Mouse (Mus musculus): ENCODE data around the gene Rph3a. TPM values are rescaled to one million over a fixed set of nuclear protein-coding genes. Genes with fewer than 3 reads are reported as not detected.

Rph3a gene
- polyA plus RNA-seq, 1 experiment = not detected

- Histone ChIP-seq H3K27me3 (ENCODE audit: control insufficient read depth) (no peaks in the 10 kb centered on the region), H3K4me1 (ENCODE audit: control insufficient read depth) (no peaks in the 10 kb centered on the region), H3K4me3 (replicated peaks) (no peak overlapping the region), H3K36me3 (ENCODE audit: control insufficient read depth) (no peaks in the 10 kb centered on the region), H3K9me3 (ENCODE audit: control insufficient read depth, low read length) (peaks cover 2% of the 10 kb centered on the region)
- no peak for TF ChIP-seq GATA1 (IDR thresholded peaks at IDR 0.05; ENCODE audit: low read length)
- no peak for TF ChIP-seq TAL1 (IDR thresholded peaks at IDR 0.05; ENCODE audit: low read length)
Measured at GRCm38 (mm10) chr5:120968134-120968532, 41.8 kb downstream of the Rph3a start.

- Histone ChIP-seq H3K36me3 (ENCODE audit: control insufficient read depth) (no peaks in the 10 kb centered on the region), H3K4me3 (replicated peaks) (no peak overlapping the region), H3K27me3 (ENCODE audit: control insufficient read depth) (no peaks in the 10 kb centered on the region), H3K4me1 (ENCODE audit: control insufficient read depth) (no peaks in the 10 kb centered on the region), H3K9me3 (ENCODE audit: control insufficient read depth, low read length) (peaks cover 2% of the 10 kb centered on the region)
- TF ChIP-seq GATA1 (IDR thresholded peaks at IDR 0.05; ENCODE audit: low read length) = no peak
- no peak for TF ChIP-seq TAL1 (IDR thresholded peaks at IDR 0.05; ENCODE audit: low read length)
Measured at GRCm38 (mm10) chr5:120967355-120968133, 42.3 kb downstream of the Rph3a start.

GRCm38 (mm10) chr5:120966894-120967293, 43.0 kb downstream of the Rph3a start:
- no peak overlapping the region for H3K4me3 ChIP-seq (replicated peaks)
- no peaks in the 10 kb centered on the region for H3K36me3 ChIP-seq (ENCODE audit: control insufficient read depth)
- no peak for TF ChIP-seq GATA1 (IDR thresholded peaks at IDR 0.05; ENCODE audit: low read length)
- TF ChIP-seq TAL1 (IDR thresholded peaks at IDR 0.05; ENCODE audit: low read length) = no peak
- no peaks in the 10 kb centered on the region for H3K4me1 ChIP-seq (ENCODE audit: control insufficient read depth)
- H3K27me3 ChIP-seq (ENCODE audit: control insufficient read depth) = no peaks in the 10 kb centered on the region
- H3K9me3 ChIP-seq (ENCODE audit: control insufficient read depth, low read length) = peaks cover 6% of the 10 kb centered on the region

DNA sequence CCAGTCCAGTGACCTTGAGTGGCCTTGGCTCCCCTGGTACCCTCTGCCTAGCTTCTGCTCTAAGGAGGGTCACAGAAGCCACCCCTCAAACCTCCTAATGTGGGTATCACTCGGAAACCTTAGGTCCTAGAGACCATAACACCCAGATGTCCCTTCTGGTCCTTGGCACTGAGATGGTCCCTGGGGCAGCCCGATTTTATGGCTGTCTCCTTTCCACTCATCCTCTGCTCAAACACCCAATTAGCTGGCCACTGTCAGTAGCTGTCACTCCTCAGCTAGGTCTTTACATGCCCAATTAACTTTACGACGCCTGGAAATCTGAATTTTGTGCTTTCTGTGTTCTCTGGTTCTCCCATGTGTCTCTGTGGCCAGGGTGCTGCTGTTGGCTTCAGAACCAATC, 43.7 kb downstream of the Rph3a start:
- Histone ChIP-seq H3K4me1 (ENCODE audit: control insufficient read depth) (no peaks in the 10 kb centered on the region), H3K27me3 (ENCODE audit: control insufficient read depth) (no peaks in the 10 kb centered on the region), H3K4me3 (replicated peaks) (no peak overlapping the region), H3K9me3 (ENCODE audit: control insufficient read depth, low read length) (peaks cover 6% of the 10 kb centered on the region), H3K36me3 (ENCODE audit: control insufficient read depth) (no peaks in the 10 kb centered on the region)
- TF ChIP-seq TAL1 (IDR thresholded peaks at IDR 0.05; ENCODE audit: low read length) (no peak), GATA1 (IDR thresholded peaks at IDR 0.05; ENCODE audit: low read length) (no peak)

GRCm38 (mm10) chr5:120961004-120961403, 48.9 kb downstream of the Rph3a start:
- no peaks in the 10 kb centered on the region for H3K4me1 ChIP-seq (ENCODE audit: control insufficient read depth)
- TF ChIP-seq GATA1 (IDR thresholded peaks at IDR 0.05; ENCODE audit: low read length) (no peak), TAL1 (IDR thresholded peaks at IDR 0.05; ENCODE audit: low read length) (no peak)
- peaks cover 6% of the 10 kb centered on the region for H3K9me3 ChIP-seq (ENCODE audit: control insufficient read depth, low read length)
- H3K36me3 ChIP-seq (ENCODE audit: control insufficient read depth) = no peaks in the 10 kb centered on the region
- no peaks in the 10 kb centered on the region for H3K27me3 ChIP-seq (ENCODE audit: control insufficient read depth)
- no peak overlapping the region for H3K4me3 ChIP-seq (replicated peaks)

DNA sequence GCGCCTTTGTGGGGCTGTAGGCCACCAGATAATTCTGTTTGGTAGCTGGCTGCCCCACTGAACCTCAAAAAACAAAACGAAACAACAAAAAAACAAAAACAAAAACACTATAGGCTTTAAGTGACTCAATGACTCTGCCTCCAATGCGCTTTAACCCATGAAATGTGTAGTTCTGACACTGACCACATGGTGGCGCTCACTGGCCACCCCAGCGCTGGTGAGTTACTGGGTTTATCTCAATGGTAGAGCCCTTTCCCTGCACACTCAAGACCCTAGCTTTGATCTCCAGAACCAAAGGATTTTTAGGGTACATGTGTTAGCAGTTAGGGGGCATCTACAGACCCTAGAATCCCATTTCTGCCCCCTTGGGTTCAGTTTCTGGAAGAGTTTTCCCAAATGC, 55.9 kb downstream of the Rph3a start:
- Histone ChIP-seq H3K27me3 (ENCODE audit: control insufficient read depth) (no peaks in the 10 kb centered on the region), H3K4me1 (ENCODE audit: control insufficient read depth) (no peaks in the 10 kb centered on the region), H3K9me3 (ENCODE audit: control insufficient read depth, low read length) (no peaks in the 10 kb centered on the region), H3K4me3 (replicated peaks) (no peak overlapping the region), H3K36me3 (ENCODE audit: control insufficient read depth) (no peaks in the 10 kb centered on the region)
- TF ChIP-seq GATA1 (IDR thresholded peaks at IDR 0.05; ENCODE audit: low read length) = no peak
- no peak for TF ChIP-seq TAL1 (IDR thresholded peaks at IDR 0.05; ENCODE audit: low read length)

DNA sequence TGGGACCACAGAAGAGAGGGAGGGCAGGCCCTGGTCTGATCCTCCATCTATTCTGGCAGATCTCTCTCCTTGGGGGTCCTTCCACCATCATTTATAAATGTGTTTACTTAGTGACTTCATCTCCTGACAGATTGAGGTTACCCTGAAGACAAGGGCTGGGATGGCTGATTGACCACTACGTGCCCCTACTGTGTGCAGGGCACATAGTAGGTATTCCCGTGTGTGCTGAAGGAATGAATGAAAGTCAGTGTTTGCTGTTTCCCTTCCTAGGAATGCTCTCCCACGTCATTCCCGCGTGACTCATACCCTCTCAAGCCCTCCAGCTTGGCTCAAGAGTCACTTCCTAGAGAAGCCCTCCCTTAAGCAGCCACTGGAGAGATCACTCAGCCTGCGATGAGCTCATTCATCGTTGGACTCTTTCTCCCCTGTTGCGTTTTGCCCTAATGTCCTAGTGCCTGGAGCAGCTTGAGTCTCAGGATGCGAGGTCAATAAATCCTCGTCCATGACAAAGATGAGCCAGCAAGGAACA, 57.6 kb downstream of the Rph3a start:
- H3K27me3 ChIP-seq (ENCODE audit: control insufficient read depth) = no peaks in the 10 kb centered on the region
- no peaks in the 10 kb centered on the region for H3K9me3 ChIP-seq (ENCODE audit: control insufficient read depth, low read length)
- no peaks in the 10 kb centered on the region for H3K4me1 ChIP-seq (ENCODE audit: control insufficient read depth)
- H3K36me3 ChIP-seq (ENCODE audit: control insufficient read depth) = no peaks in the 10 kb centered on the region
- H3K4me3 ChIP-seq (replicated peaks) = no peak overlapping the region
- TF ChIP-seq TAL1 (IDR thresholded peaks at IDR 0.05; ENCODE audit: low read length) (no peak), GATA1 (IDR thresholded peaks at IDR 0.05; ENCODE audit: low read length) (no peak)

DNA sequence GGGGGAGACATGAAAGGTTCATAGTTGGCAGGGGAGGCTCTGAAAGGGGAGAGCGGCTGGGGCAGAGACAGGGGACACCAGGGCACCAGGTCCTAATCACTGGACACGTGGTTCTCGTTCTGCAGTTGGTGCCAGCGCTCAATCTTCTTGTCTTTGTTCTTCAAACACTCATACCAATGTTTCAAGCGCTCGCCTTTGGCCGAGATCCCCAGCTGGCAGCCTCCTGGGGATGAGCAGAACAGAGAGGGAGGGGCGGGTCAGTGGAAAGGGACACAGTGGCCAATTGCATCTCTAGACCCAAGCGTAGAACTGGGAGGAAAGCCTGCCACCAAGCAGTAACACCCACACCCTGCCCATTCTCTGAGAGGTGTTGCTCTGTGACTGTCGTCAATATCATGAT, 67.8 kb downstream of the Rph3a start:
- H3K27me3 ChIP-seq (ENCODE audit: control insufficient read depth) = no peaks in the 10 kb centered on the region
- H3K36me3 ChIP-seq (ENCODE audit: control insufficient read depth) = no peaks in the 10 kb centered on the region
- TF ChIP-seq TAL1 (IDR thresholded peaks at IDR 0.05; ENCODE audit: low read length) = no peak
- no peak for TF ChIP-seq GATA1 (IDR thresholded peaks at IDR 0.05; ENCODE audit: low read length)
- no peaks in the 10 kb centered on the region for H3K9me3 ChIP-seq (ENCODE audit: control insufficient read depth, low read length)
- H3K4me3 ChIP-seq (replicated peaks) = no peak overlapping the region
- H3K4me1 ChIP-seq (ENCODE audit: control insufficient read depth) = no peaks in the 10 kb centered on the region

DNA sequence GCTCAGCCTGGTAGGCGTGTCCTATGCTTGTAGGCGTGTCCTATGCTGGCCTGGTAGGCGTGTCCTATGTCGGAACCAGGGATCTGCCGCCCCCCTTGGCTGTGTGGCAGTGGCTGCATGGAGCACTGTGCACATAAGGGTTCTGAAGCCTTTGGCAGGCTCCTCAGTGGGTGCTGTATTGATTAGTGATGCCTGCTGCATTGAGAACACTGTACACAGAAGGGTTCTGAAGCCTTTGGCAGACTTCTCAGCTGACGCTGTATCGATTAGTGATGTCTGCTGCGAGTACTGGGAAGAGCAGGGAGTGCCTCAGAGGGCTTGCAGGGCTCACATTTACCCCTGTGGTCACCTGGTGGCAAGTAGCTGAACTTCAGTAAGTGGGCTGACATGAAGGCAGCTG, 71.3 kb downstream of the Rph3a start:
- Histone ChIP-seq H3K27me3 (ENCODE audit: control insufficient read depth) (no peaks in the 10 kb centered on the region), H3K9me3 (ENCODE audit: control insufficient read depth, low read length) (no peaks in the 10 kb centered on the region), H3K4me3 (replicated peaks) (no peak overlapping the region), H3K36me3 (ENCODE audit: control insufficient read depth) (no peaks in the 10 kb centered on the region), H3K4me1 (ENCODE audit: control insufficient read depth) (no peaks in the 10 kb centered on the region)
- TF ChIP-seq TAL1 (IDR thresholded peaks at IDR 0.05; ENCODE audit: low read length) = no peak
- TF ChIP-seq GATA1 (IDR thresholded peaks at IDR 0.05; ENCODE audit: low read length) = no peak

All from erythroblast, embryonic 14.5 days (primary cell).